Mouse (Mus musculus) liver, embryonic 15.5 days (tissue): ENCODE measurements around the gene Aqp9. TPM values are rescaled to one million over a fixed set of nuclear protein-coding genes. Genes with fewer than 3 reads are reported as not detected.

Experiments used
- ATAC-seq: fragments of 200-750 bp; cut with Nextera tagmentation; 2 replicates; pipeline ENCODE4 v1.8.0; 2017; ENCODE audit warnings: moderate number of reproducible peaks, mild to moderate bottlenecking, moderate library complexity; ENCODE audit not compliant: insufficient read depth
- H3K27ac ChIP-seq: fragments of 300-500 bp; sonication (generic); replicated peaks from 2 replicates; pipeline ENCODE4 v1.5.1; 2015; ENCODE audit warnings: mild to moderate bottlenecking, inconsistent platforms
- H3K27me3 ChIP-seq: fragments of 300-500 bp; sonication (generic); 2 replicates; pipeline ENCODE4 v1.6.1; 2015; ENCODE audit warnings: mild to moderate bottlenecking, inconsistent platforms
- H3K36me3 ChIP-seq: fragments of 300-500 bp; sonication (generic); replicated peaks from 2 replicates; pipeline ENCODE4 v1.6.1; 2015; ENCODE audit warnings: moderate library complexity, mild to moderate bottlenecking, inconsistent platforms
- H3K4me1 ChIP-seq: fragments of 300-500 bp; sonication (generic); replicated peaks from 2 replicates; pipeline ENCODE4 v1.6.1; 2015; ENCODE audit warnings: inconsistent platforms
- H3K4me2 ChIP-seq: fragments of 300-500 bp; sonication (generic); 2 replicates; pipeline ENCODE4 v1.6.1; 2015; ENCODE audit warnings: moderate library complexity, mild to moderate bottlenecking, inconsistent platforms
- H3K4me3 ChIP-seq: fragments of 300-500 bp; sonication (generic); replicated peaks from 2 replicates; pipeline ENCODE4 v1.5.1; 2015; ENCODE audit warnings: mild to moderate bottlenecking, inconsistent platforms
- H3K9ac ChIP-seq: fragments of 300-500 bp; sonication (generic); 2 replicates; pipeline ENCODE4 v1.6.1; 2015; ENCODE audit warnings: moderate library complexity, mild to moderate bottlenecking, inconsistent platforms
- H3K9me3 ChIP-seq: fragments of 300-500 bp; sonication (generic); replicated peaks from 2 replicates; pipeline ENCODE4 v1.6.1; 2016; ENCODE audit warnings: inconsistent platforms
- WGBS: fragments of 180-500 bp; shearing (Covaris S2); methylation state at CpG from one replicate; pipeline ENCODE4 v1.1.7; 2015; ENCODE audit warnings: mixed read lengths; ENCODE audit not compliant: insufficient replicate concordance; 5-methylcytosine and 5-hydroxymethylcytosine counted together
- polyA plus RNA-seq: library from polyadenylated mRNA; unstranded; fragments of >200 nt; fragmentation: Nextera tagmentation; extraction: Ambion mirVana; gene quantifications from 2 replicates; pipeline ENCODE4 v1.2.1, GENCODE M21; 2015

Gene Aqp9
- polyA plus RNA-seq, 1 experiment from 2014 or later = 7.7 TPM

DNA sequence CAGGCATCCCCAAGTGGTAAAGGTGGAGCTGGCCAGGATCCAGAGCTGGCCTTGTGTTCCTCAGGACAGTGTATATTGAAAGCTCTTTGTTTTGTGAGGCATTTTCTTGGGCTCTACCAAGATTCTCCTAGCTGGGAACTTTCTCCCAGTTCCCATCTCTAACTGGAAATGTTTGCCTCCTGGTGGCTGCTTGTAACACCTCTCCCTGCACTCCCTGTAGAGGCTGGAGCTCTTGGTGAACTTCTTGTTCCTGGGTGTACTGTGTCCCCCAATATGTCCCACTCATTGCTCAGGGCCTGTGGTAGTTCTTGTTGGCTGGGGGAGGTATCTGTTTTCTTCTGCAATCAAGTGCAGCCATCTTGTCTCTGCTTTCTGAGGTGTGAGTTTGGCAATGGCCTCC, 104.9 kb downstream of the Aqp9 start:
- H3K4me2 ChIP-seq = no peak overlapping the region
- no peak overlapping the region for H3K4me3 ChIP-seq
- no peak overlapping the region for H3K9ac ChIP-seq
- H3K27me3 ChIP-seq = 0 out of 2 replicates have a peak, but pooled peaks cover 1% of the 10 kb centered on the region
- H3K27ac ChIP-seq = no peak overlapping the region
- H3K4me1 ChIP-seq = no peaks in the 10 kb centered on the region
- ATAC-seq = no peak
- no peaks in the 10 kb centered on the region for H3K36me3 ChIP-seq
- H3K9me3 ChIP-seq = no peaks in the 10 kb centered on the region

GRCm38 (mm10) chr9:71062976-71063375, 105.5 kb downstream of the Aqp9 start:
- H3K27me3 ChIP-seq = 0 out of 2 replicates have a peak, but pooled peaks cover 6% of the 10 kb centered on the region
- 52% methylated on average over 4 of the region's 4 CpGs for WGBS
- no peaks in the 10 kb centered on the region for H3K36me3 ChIP-seq
- H3K4me3 ChIP-seq = no peak overlapping the region
- H3K4me1 ChIP-seq = no peaks in the 10 kb centered on the region
- no peak overlapping the region for H3K4me2 ChIP-seq
- no peak overlapping the region for H3K9ac ChIP-seq
- ATAC-seq = no peak
- H3K27ac ChIP-seq = no peak overlapping the region
- H3K9me3 ChIP-seq = no peaks in the 10 kb centered on the region

DNA sequence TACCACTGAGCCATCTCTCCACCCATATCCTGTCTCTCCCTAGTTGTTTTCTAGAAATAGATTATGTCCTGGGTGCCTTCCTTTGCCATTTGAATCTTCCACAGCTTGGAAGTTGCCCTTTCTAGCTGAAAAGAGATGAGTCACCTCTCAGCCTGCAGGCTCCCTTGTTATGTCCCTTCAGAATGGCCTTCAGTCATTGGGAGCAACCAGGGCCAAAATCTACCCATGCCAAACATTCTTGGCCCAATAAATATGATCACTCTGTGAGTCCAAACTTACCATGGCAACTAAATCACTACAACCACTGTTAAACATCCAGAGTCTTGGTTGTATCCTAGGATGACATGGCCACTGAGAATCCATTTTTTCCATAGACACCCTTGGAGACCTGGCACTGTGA, 106.2 kb downstream of the Aqp9 start:
- H3K36me3 ChIP-seq = no peaks in the 10 kb centered on the region
- H3K9me3 ChIP-seq = no peaks in the 10 kb centered on the region
- ATAC-seq = no peak
- H3K27ac ChIP-seq = no peak overlapping the region
- 0 out of 2 replicates have a peak, but pooled peaks cover 6% of the 10 kb centered on the region for H3K27me3 ChIP-seq
- H3K4me1 ChIP-seq = no peaks in the 10 kb centered on the region
- no peak overlapping the region for H3K4me2 ChIP-seq
- H3K9ac ChIP-seq = no peak overlapping the region
- H3K4me3 ChIP-seq = no peak overlapping the region

Other genes starting within 250 kb of the Aqp9 start
- 39.5 and 43.3 TPM in 2 replicates for gene Lipc, start 216.5 kb downstream of the Aqp9 start, polyA plus RNA-seq
- gene Aldh1a2, start 47.1 kb upstream of the Aqp9 start, polyA plus RNA-seq = 0.92 and 1.0 TPM in 2 replicates